In genomic region chr3:88023192-88024074, GRCm38 (mm10) we compare ENCODE assay signal across 8 mouse cellular contexts. TPM values are rescaled to one million over a fixed set of nuclear protein-coding genes. Genes with fewer than 3 reads are reported as not detected.
A peak's percentile ranks its signal among the peaks of the same experiment; 100 is the strongest.
DNase-seq lines count a peak whose midpoint lies in the region; ATAC-seq and TF ChIP-seq lines count a peak whose summit lies in the region.

No protein-coding gene starts in this region.

- DNase-seq in left cerebral cortex, postnatal 4 days: peak; percentile 36
- DNase-seq in left cerebral cortex, adult 8-10 months (ENCODE audit: low spot score in 2 of 2): no peak
- DNase-seq in retina, postnatal 1 day: peak; percentile 38
- DNase-seq in frontal cortex, postnatal 14 days (ENCODE audit: low spot score in 2 of 2): no peak
- no peak for DNase-seq in left cerebral cortex, adult 18-20 months (ENCODE audit: low spot score in 2 of 2)

- peaks cover 74% of the 10 kb centered on the region for H3K27me3 ChIP-seq in forebrain, embryonic 15.5 days
- peaks cover 91% of the 10 kb centered on the region for H3K27me3 ChIP-seq in liver, embryonic 12.5 days (replicated peaks)

- TF ChIP-seq POLR2A in cortical plate, adult 2 months (IDR thresholded peaks at IDR 0.05; ENCODE audit: extremely low read depth, insufficient read depth, low read length): no peak

- H3K36me3 ChIP-seq in forebrain, embryonic 15.5 days: no peaks in the 10 kb centered on the region
- no peaks in the 10 kb centered on the region for H3K36me3 ChIP-seq in liver, embryonic 12.5 days

- no peak for TF ChIP-seq CTCF in cortical plate, adult 2 months (IDR thresholded peaks at IDR 0.05; ENCODE audit: extremely low read depth, insufficient read depth, low read length)

- peak overlapping the region; percentile 47 for H3K9ac ChIP-seq in forebrain, embryonic 15.5 days (replicated peaks)
- peak overlapping the region; percentile 35; the same call in 1 of the 2 replicates for H3K9ac ChIP-seq in liver, embryonic 12.5 days

- no peaks in the 10 kb centered on the region for H3K4me1 ChIP-seq in cortical plate, adult 2 months (ENCODE audit: control insufficient read depth, insufficient read depth, low read length)
- peaks cover 19% of the 10 kb centered on the region for H3K4me1 ChIP-seq in forebrain, embryonic 15.5 days
- H3K4me1 ChIP-seq in liver, embryonic 12.5 days: peaks cover 19% of the 10 kb centered on the region

- peak overlapping the region; percentile 47 for H3K4me3 ChIP-seq in cortical plate, adult 2 months (ENCODE audit: insufficient read depth, low read length)
- H3K4me3 ChIP-seq in forebrain, embryonic 15.5 days: peak overlapping the region; percentile 57
- peak overlapping the region; percentile 61 for H3K4me3 ChIP-seq in liver, embryonic 12.5 days

- H3K9me3 ChIP-seq in forebrain, embryonic 15.5 days: no peaks in the 10 kb centered on the region
- H3K9me3 ChIP-seq in liver, embryonic 12.5 days (replicated peaks): peaks cover 7% of the 10 kb centered on the region; the same call in 1 of the 2 replicates

- H3K4me2 ChIP-seq in forebrain, embryonic 15.5 days (replicated peaks): peak overlapping the region; percentile 97
- peak overlapping the region; percentile 93 for H3K4me2 ChIP-seq in liver, embryonic 12.5 days

- WGBS in forebrain, embryonic 15.5 days: under 1% methylated on average over 81 of the region's 81 CpGs
- WGBS in liver, embryonic 12.5 days (ENCODE audit: insufficient replicate concordance): 2% methylated on average over 81 of the region's 81 CpGs

- intact Hi-C loops in left cerebral cortex, postnatal 4 days (cut with DNase I): no loop called here

- H3K27ac ChIP-seq in cortical plate, adult 2 months (ENCODE audit: insufficient read depth, low read length): no peak overlapping the region
- no peak overlapping the region for H3K27ac ChIP-seq in forebrain, embryonic 15.5 days (replicated peaks)
- H3K27ac ChIP-seq in liver, embryonic 12.5 days: no peak overlapping the region

- peak; percentile 71 for ATAC-seq in forebrain, embryonic 15.5 days (replicated peaks)
- peak; percentile 42 for ATAC-seq in liver, embryonic 12.5 days

RNA-seq across cellular contexts. Expression of gene Hapln2, which starts 4.0 kb away (rescaled TPM):
- under 1 TPM; 0.40 to 0.46 TPM for total RNA-seq in left cerebral cortex, postnatal 4 days (2021)
- 10 to 100 TPM; 23.0 to 35.7 (median 32.1) TPM for total RNA-seq in left cerebral cortex, adult 8-10 months (2022)
- 38.5 and 52.4 TPM in 2 replicates for polyA plus RNA-seq in cortical plate, adult 2 months (2012; rRNA removed)
- 0.43 and 0.89 TPM in 2 replicates for polyA plus RNA-seq in forebrain, embryonic 15.5 days (2015; fragmentation: Nextera tagmentation; extraction: Ambion mirVana)
- not detected in 2 replicates for polyA plus RNA-seq in liver, embryonic 12.5 days (2016; fragmentation: Nextera tagmentation; extraction: Ambion mirVana)
- 10 to 100 TPM; 22.6 to 24.1 TPM for total RNA-seq in left cerebral cortex, adult 18-20 months (2021)

RNA-seq across cellular contexts. Expression of gene Gpatch4, which starts 19.5 kb away (rescaled TPM):
- 10 to 100 TPM; 26.5 to 30.6 TPM for total RNA-seq in left cerebral cortex, postnatal 4 days (2021)
- total RNA-seq in left cerebral cortex, adult 8-10 months (2022): 10 to 100 TPM; 16.7 to 19.5 (median 18.1) TPM
- 14.1 and 14.3 TPM in 2 replicates for polyA plus RNA-seq in cortical plate, adult 2 months (2012; rRNA removed)
- 29.7 and 31.1 TPM in 2 replicates for polyA plus RNA-seq in forebrain, embryonic 15.5 days (2015; fragmentation: Nextera tagmentation; extraction: Ambion mirVana)
- 41.4 and 44.0 TPM in 2 replicates for polyA plus RNA-seq in liver, embryonic 12.5 days (2016; fragmentation: Nextera tagmentation; extraction: Ambion mirVana)
- total RNA-seq in left cerebral cortex, adult 18-20 months (2021): 10 to 100 TPM; 14.8 to 19.5 TPM

RNA-seq across cellular contexts. Expression of gene Bcan, which starts 23.4 kb away (rescaled TPM):
- total RNA-seq in left cerebral cortex, postnatal 4 days (2021): 100 to 1,000 TPM; 183 to 192 TPM
- total RNA-seq in left cerebral cortex, adult 8-10 months (2022): 100 to 1,000 TPM; 230 to 238 (median 233) TPM
- polyA plus RNA-seq in cortical plate, adult 2 months (2012; rRNA removed): 378 and 380 TPM in 2 replicates
- polyA plus RNA-seq in forebrain, embryonic 15.5 days (2015; fragmentation: Nextera tagmentation; extraction: Ambion mirVana): 26.6 and 27.2 TPM in 2 replicates
- polyA plus RNA-seq in liver, embryonic 12.5 days (2016; fragmentation: Nextera tagmentation; extraction: Ambion mirVana): not detected in 2 replicates
- total RNA-seq in left cerebral cortex, adult 18-20 months (2021): 100 to 1,000 TPM; 221 to 244 TPM

RNA-seq across cellular contexts. Expression of gene Naxe, which starts 34.9 kb away (rescaled TPM):
- total RNA-seq in left cerebral cortex, postnatal 4 days (2021): 10 to 100 TPM; 59.0 to 66.1 TPM
- 10 to 100 TPM; 75.8 to 85.5 (median 78.9) TPM for total RNA-seq in left cerebral cortex, adult 8-10 months (2022)
- 93.2 and 94.3 TPM in 2 replicates for polyA plus RNA-seq in cortical plate, adult 2 months (2012; rRNA removed)
- polyA plus RNA-seq in forebrain, embryonic 15.5 days (2015; fragmentation: Nextera tagmentation; extraction: Ambion mirVana): 167 and 170 TPM in 2 replicates
- 72.1 TPM in 2 replicates for polyA plus RNA-seq in liver, embryonic 12.5 days (2016; fragmentation: Nextera tagmentation; extraction: Ambion mirVana)
- 10 to 100 TPM; 76.2 to 77.0 TPM for total RNA-seq in left cerebral cortex, adult 18-20 months (2021)

RNA-seq across cellular contexts. Expression of gene Nes, which starts 52.6 kb away (rescaled TPM):
- 10 to 100 TPM; 25.8 to 25.9 TPM for total RNA-seq in left cerebral cortex, postnatal 4 days (2021)
- total RNA-seq in left cerebral cortex, adult 8-10 months (2022): 1 to 10 TPM; 4.0 to 5.5 (median 5.2) TPM
- 3.1 and 3.6 TPM in 2 replicates for polyA plus RNA-seq in cortical plate, adult 2 months (2012; rRNA removed)
- polyA plus RNA-seq in forebrain, embryonic 15.5 days (2015; fragmentation: Nextera tagmentation; extraction: Ambion mirVana): 50.0 and 56.7 TPM in 2 replicates
- 7.2 and 7.3 TPM in 2 replicates for polyA plus RNA-seq in liver, embryonic 12.5 days (2016; fragmentation: Nextera tagmentation; extraction: Ambion mirVana)
- total RNA-seq in left cerebral cortex, adult 18-20 months (2021): 1 to 10 TPM; 4.6 to 9.5 TPM

Comparison
In these comparisons a context has a peak if more than half of its experiments do, and no peak if none do; other contexts are left out.
1. DNase-seq: peak in left cerebral cortex, postnatal 4 days (single experiment) and retina, postnatal 1 day (single experiment); none in left cerebral cortex, adult 8-10 months (0 of 2), frontal cortex, postnatal 14 days (0 of 2) and left cerebral cortex, adult 18-20 months (0 of 2).
2. RNA of gene Hapln2, which starts 4.0 kb away (total RNA-seq): 23.0 to 35.7 TPM in left cerebral cortex, adult 8-10 months and 22.6 to 24.1 TPM in left cerebral cortex, adult 18-20 months; 0.40 to 0.46 TPM in left cerebral cortex, postnatal 4 days; every median in the first group is over 10 times any median in the second.
3. Peak in every context shown above with its lines, with median percentiles within 50 percentile points of each other: H3K4me3 ChIP-seq.